Mouse (Mus musculus): ENCODE data around the gene Yif1a.

Yif1a gene

GRCm38 (mm10) chr19:5060365-5061330, 27.7 kb upstream of the Yif1a start:
- DNase-seq (ENCODE audit: low spot score in 2 of 2), result no peak

- no peak for DNase-seq (ENCODE audit: low spot score in 2 of 2)
Measured at GRCm38 (mm10) chr19:5062041-5062440, 26.3 kb upstream of the Yif1a start.

- no peak for DNase-seq (ENCODE audit: low spot score in 2 of 2)
Measured at GRCm38 (mm10) chr19:5062446-5062845, 25.9 kb upstream of the Yif1a start.

- DNase-seq (ENCODE audit: low spot score in 2 of 2), result peak in 1 of 2 experiments; percentile 37
Measured at GRCm38 (mm10) chr19:5065104-5065503, 23.2 kb upstream of the Yif1a start.

GRCm38 (mm10) chr19:5067040-5067799, 21.1 kb upstream of the Yif1a start:
- peak; percentile 41 to 65 for DNase-seq (ENCODE audit: low spot score in 2 of 2)

GRCm38 (mm10) chr19:5067867-5068569, 20.3 kb upstream of the Yif1a start, which contains the start of gene Cd248:
Gene Cd248 (plus strand): TSS chr19:5068078.
- peak in 1 of 2 experiments; percentile 45 for DNase-seq (ENCODE audit: low spot score in 2 of 2)

GRCm38 (mm10) chr19:5068570-5069234, 19.6 kb upstream of the Yif1a start:
- DNase-seq (ENCODE audit: low spot score in 2 of 2), result peak in 1 of 2 experiments; percentile 53

- no peak for DNase-seq (ENCODE audit: low spot score in 2 of 2)
Measured at GRCm38 (mm10) chr19:5069486-5069885, 18.9 kb upstream of the Yif1a start.

GRCm38 (mm10) chr19:5069978-5070377, 18.4 kb upstream of the Yif1a start:
- DNase-seq (ENCODE audit: low spot score in 2 of 2), result no peak

- no peak for DNase-seq (ENCODE audit: low spot score in 2 of 2)
Measured at GRCm38 (mm10) chr19:5071077-5071476, 17.3 kb upstream of the Yif1a start.

GRCm38 (mm10) chr19:5071545-5072369, 16.6 kb upstream of the Yif1a start:
- peak; percentile 50 to 76 for DNase-seq (ENCODE audit: low spot score in 2 of 2)

GRCm38 (mm10) chr19:5072389-5073019, 15.8 kb upstream of the Yif1a start:
- no peak for DNase-seq (ENCODE audit: low spot score in 2 of 2)

GRCm38 (mm10) chr19:5073028-5073427, 15.3 kb upstream of the Yif1a start:
- DNase-seq (ENCODE audit: low spot score in 2 of 2), result peak; percentile 51 to 80

- DNase-seq (ENCODE audit: low spot score in 2 of 2), result no peak
Measured at GRCm38 (mm10) chr19:5073518-5073917, 14.8 kb upstream of the Yif1a start.

GRCm38 (mm10) chr19:5079279-5079678, 9.1 kb upstream of the Yif1a start:
- no peak for DNase-seq (ENCODE audit: low spot score in 2 of 2)

- no peak for DNase-seq (ENCODE audit: low spot score in 2 of 2)
Measured at GRCm38 (mm10) chr19:5082005-5082404, 6.3 kb upstream of the Yif1a start.

- DNase-seq (ENCODE audit: low spot score in 2 of 2), result no peak
Measured at GRCm38 (mm10) chr19:5082596-5082995, 5.7 kb upstream of the Yif1a start.

GRCm38 (mm10) chr19:5083961-5084833, 4.1 kb upstream of the Yif1a start:
- DNase-seq (ENCODE audit: low spot score in 2 of 2), result no peak

- DNase-seq (ENCODE audit: low spot score in 2 of 2), result no peak
Measured at GRCm38 (mm10) chr19:5084834-5085144, 3.5 kb upstream of the Yif1a start.

All from spleen, postnatal 10 days (tissue).